Mouse (Mus musculus) heart, adult 2 months (tissue): ENCODE measurements around the gene S100a16. TPM values are rescaled to one million over a fixed set of nuclear protein-coding genes. Genes with fewer than 3 reads are reported as not detected.

Source experiments
- DNase-seq, 2 experiments: peaks; one replicate each; pipeline ENCODE4 v3.0.0; 2021
- H3K27ac ChIP-seq: fragments of 200-600 bp; 2 replicates; pipeline ENCODE4 v1.8.1; 2022
- H3K27me3 ChIP-seq: fragments of 200-500 bp; 2 replicates; pipeline ENCODE4 v1.6.1; 2012; ENCODE audit warnings: mild to moderate bottlenecking, low read length, inconsistent platforms, mixed read lengths; ENCODE audit not compliant: control insufficient read depth, insufficient read depth
- H3K36me3 ChIP-seq: fragments of 200-500 bp; 2 replicates; pipeline ENCODE4 v1.6.1; 2012; ENCODE audit warnings: low read length, inconsistent platforms; ENCODE audit not compliant: control insufficient read depth, insufficient read depth
- H3K4me1 ChIP-seq: fragments of 200-500 bp; 2 replicates; pipeline ENCODE4 v1.6.1; 2011; ENCODE audit warnings: low read length; ENCODE audit not compliant: control insufficient read depth, insufficient read depth
- H3K4me3 ChIP-seq: fragments of 200-600 bp; 2 replicates; pipeline ENCODE4 v1.8.1; 2022
- H3K79me2 ChIP-seq: fragments of 200-500 bp; replicated peaks from 2 replicates; pipeline ENCODE4 v1.6.1; 2012; ENCODE audit warnings: mild to moderate bottlenecking, inconsistent platforms, low read length, moderate library complexity, mixed read lengths; ENCODE audit not compliant: control insufficient read depth, insufficient read depth
- H3K9ac ChIP-seq: fragments of 200-500 bp; 2 replicates; pipeline ENCODE4 v1.6.1; 2012; ENCODE audit warnings: low read depth, mild to moderate bottlenecking, control low read depth, inconsistent platforms, low read length, mixed read lengths
- CTCF ChIP-seq: fragments of 200-600 bp; IDR thresholded peaks from 2 replicates; pipeline ENCODE4 v1.8.1; 2022; ENCODE audit warnings: antibody characterized with exemption, mild to moderate bottlenecking, moderate library complexity
- EP300 ChIP-seq: fragments of 200-500 bp; IDR thresholded peaks from 2 replicates; pipeline ENCODE4 v1.6.1; 2011; ENCODE audit warnings: low read depth, low read length, control low read depth; ENCODE audit not compliant: insufficient read depth
- POLR2A ChIP-seq: fragments of 200-500 bp; IDR thresholded peaks from 2 replicates; pipeline ENCODE4 v1.6.1; 2011; ENCODE audit warnings: mild to moderate bottlenecking, low read depth, low read length, control low read depth; ENCODE audit not compliant: insufficient read depth
- WGBS: fragments of 180-500 bp; shearing (Covaris S2); methylation state at CpG from one replicate; pipeline ENCODE4 v1.1.7; 2018; 5-methylcytosine and 5-hydroxymethylcytosine counted together
- intact Hi-C: fragments of 180-260 bp; cut with DNase I; formaldehyde crosslinking; loops from one replicate; pipeline ENCODE4 v1.15.1; 2025
- polyA plus RNA-seq: library from polyadenylated mRNA; depleted of rRNA; stranded (reverse); fragments of >200 nt; gene quantifications from 2 replicates; pipeline ENCODE4 v1.2.3, GENCODE M21; 2012
- total RNA-seq, 2 experiments: library from RNA; stranded (reverse); gene quantifications; 2 replicates each; pipeline ENCODE4 v1.2.3; 2021

The S100a16 gene
- total and polyA plus RNA-seq, 3 experiments = 65.5 to 75.2 (median 69.6) TPM

DNA sequence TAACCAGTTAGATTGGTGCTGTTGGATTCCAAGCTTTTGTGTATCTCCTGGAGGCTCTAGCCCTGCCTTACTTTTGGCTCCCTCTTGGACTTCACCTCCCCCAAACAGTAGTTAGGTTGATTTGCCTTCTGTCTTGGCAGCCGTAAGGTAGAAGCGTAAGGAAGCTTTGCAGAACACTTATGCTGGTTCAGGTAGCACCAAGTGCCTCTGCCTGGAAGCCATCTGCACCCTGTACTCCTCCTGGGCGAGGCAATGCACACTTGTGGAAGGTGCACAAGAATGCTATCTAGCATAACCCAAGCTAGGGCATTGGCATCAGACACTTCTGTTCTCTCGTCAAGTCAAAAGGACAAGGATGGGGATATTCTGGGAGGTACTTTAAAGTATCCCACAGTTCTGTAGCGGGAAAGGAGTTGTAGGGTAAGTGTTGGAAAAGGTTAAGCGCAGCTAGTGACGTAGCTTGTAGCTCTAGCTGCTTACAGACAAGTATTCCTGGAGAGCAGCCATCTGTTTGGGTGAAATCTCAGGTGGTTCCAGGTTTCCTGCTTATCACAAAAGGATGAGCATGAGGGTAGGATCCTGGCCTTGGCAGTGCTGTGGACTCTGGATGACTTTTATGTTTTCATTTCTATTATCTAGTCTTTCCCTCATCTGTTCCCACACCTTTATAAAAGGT lies 41.1 kb upstream of the S100a16 start:
- no peak overlapping the region for H3K9ac ChIP-seq
- intact Hi-C loops = no loop called here
- peaks cover 7% of the 10 kb centered on the region for H3K36me3 ChIP-seq
- no peaks in the 10 kb centered on the region for H3K27me3 ChIP-seq
- no peak overlapping the region for H3K4me3 ChIP-seq
- H3K79me2 ChIP-seq = no peaks in the 10 kb centered on the region
- no peak overlapping the region for H3K27ac ChIP-seq
- no peaks in the 10 kb centered on the region for H3K4me1 ChIP-seq
- WGBS = 83% methylated on average over 7 of the region's 7 CpGs
- TF ChIP-seq POLR2A (peak; percentile 8; the same call in 1 of the 2 replicates), CTCF (no peak)
- DNase-seq = no peak

GRCm38 (mm10) chr3:90497597-90497996 lies 39.5 kb upstream of the S100a16 start:
- no peaks in the 10 kb centered on the region for H3K27me3 ChIP-seq
- H3K9ac ChIP-seq = no peak overlapping the region
- 0 out of 2 replicates have a peak, but pooled peaks cover 1% of the 10 kb centered on the region for H3K79me2 ChIP-seq
- no peak for DNase-seq
- H3K27ac ChIP-seq = no peak overlapping the region
- TF ChIP-seq POLR2A (no peak), EP300 (no peak), CTCF (no peak)
- no peak overlapping the region for H3K4me3 ChIP-seq
- H3K4me1 ChIP-seq = no peaks in the 10 kb centered on the region
- intact Hi-C loops = no loop called here
- H3K36me3 ChIP-seq = peaks cover 18% of the 10 kb centered on the region

GRCm38 (mm10) chr3:90503444-90503843 lies 33.6 kb upstream of the S100a16 start:
- 76% methylated on average over 4 of the region's 4 CpGs for WGBS
- no peak for DNase-seq

GRCm38 (mm10) chr3:90505216-90505615 lies 31.8 kb upstream of the S100a16 start:
- intact Hi-C loops = no loop called here
- WGBS = 91% methylated on average over 5 of the region's 5 CpGs
- TF ChIP-seq CTCF (no peak), POLR2A (no peak)
- H3K9ac ChIP-seq = no peak overlapping the region
- peaks cover 6% of the 10 kb centered on the region for H3K79me2 ChIP-seq
- DNase-seq = no peak
- peaks cover 57% of the 10 kb centered on the region for H3K36me3 ChIP-seq
- H3K4me3 ChIP-seq = no peak overlapping the region
- H3K27me3 ChIP-seq = no peaks in the 10 kb centered on the region
- peaks cover 1% of the 10 kb centered on the region for H3K4me1 ChIP-seq
- no peak overlapping the region for H3K27ac ChIP-seq

More at GRCm38 (mm10) chr3:90503444-90503843, 33.6 kb upstream of the S100a16 start:
- H3K36me3 ChIP-seq = peaks cover 61% of the 10 kb centered on the region
- H3K79me2 ChIP-seq = peaks cover 6% of the 10 kb centered on the region
- no peaks in the 10 kb centered on the region for H3K27me3 ChIP-seq
- TF ChIP-seq CTCF = no peak
- TF ChIP-seq POLR2A = no peak
- TF ChIP-seq EP300 = no peak
- peaks cover 1% of the 10 kb centered on the region for H3K4me1 ChIP-seq
- intact Hi-C loops = no loop called here
- no peak overlapping the region for H3K27ac ChIP-seq
- H3K9ac ChIP-seq = no peak overlapping the region
- no peak overlapping the region for H3K4me3 ChIP-seq

DNA sequence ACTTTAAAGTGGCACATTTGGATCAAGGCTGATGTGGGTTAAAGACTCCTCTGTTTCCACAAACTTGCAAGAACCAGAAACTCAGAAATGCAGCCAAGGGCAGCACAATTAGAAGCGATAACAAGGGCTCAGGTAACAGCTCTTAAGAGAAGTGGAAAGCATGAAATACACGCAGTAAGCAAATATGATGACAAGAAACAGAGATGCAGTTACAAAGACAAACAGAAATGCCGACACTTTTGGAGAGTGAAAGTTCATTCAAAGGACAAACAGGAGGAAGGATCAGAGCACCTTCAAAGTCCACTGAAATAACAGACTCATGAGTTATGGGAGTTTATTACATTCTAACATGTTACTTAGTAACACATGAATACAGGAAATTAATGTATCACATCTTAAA lies 30.7 kb upstream of the S100a16 start:
- no peaks in the 10 kb centered on the region for H3K27me3 ChIP-seq
- peaks cover 6% of the 10 kb centered on the region for H3K79me2 ChIP-seq
- no peak overlapping the region for H3K27ac ChIP-seq
- intact Hi-C loops = no loop called here
- 65% methylated on average over 3 of the region's 3 CpGs for WGBS
- H3K4me3 ChIP-seq = no peak overlapping the region
- TF ChIP-seq POLR2A (no peak), EP300 (no peak), CTCF (no peak)
- no peak for DNase-seq
- H3K4me1 ChIP-seq = peaks cover 1% of the 10 kb centered on the region
- no peak overlapping the region for H3K9ac ChIP-seq
- peaks cover 53% of the 10 kb centered on the region for H3K36me3 ChIP-seq

DNA sequence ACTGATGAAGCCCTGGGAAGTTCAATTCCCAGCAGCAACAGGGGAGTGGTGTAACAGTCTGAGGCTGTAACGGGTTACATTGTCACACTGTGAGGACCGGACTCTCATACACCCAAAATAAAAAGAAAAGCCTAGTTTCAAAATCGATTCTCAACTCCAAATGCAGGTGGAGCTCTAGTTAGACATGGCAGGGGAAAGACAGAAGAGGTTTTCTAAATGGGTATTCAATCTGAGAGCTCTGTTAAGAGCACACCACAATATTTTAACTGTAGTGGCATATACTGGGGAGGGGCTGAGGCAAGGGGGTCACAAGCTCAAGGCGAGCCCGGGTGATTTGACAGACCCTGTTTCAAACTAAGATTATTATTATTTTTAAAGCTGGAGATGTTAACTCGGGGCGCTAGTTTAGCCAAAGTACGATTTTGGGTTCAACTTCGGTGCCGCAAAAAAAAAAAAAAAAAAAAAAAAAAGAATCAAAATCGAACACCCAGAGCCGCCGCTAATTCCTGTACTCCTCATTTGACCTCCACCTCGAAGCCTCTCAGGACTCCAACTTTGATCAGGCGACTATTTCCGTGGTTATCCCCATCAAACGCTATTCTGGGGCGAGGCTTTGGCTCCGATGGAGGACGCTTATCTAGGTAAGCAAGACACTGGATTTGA lies 28.6 kb upstream of the S100a16 start:
- H3K9ac ChIP-seq = peak overlapping the region; percentile 91
- peaks cover 40% of the 10 kb centered on the region for H3K36me3 ChIP-seq
- no peak for TF ChIP-seq EP300
- intact Hi-C loops = loop anchor here (2.0 kb wide), 2 partner anchors 18 to 32 kb away; partner anchors contain the start of genes Ilf2 and Snapin
- H3K27ac ChIP-seq = peak overlapping the region; percentile 91
- under 1% methylated on average over 20 of the region's 20 CpGs for WGBS
- H3K27me3 ChIP-seq = no peaks in the 10 kb centered on the region
- H3K4me3 ChIP-seq = peak overlapping the region; percentile 88
- DNase-seq = no peak
- peaks cover 3% of the 10 kb centered on the region for H3K4me1 ChIP-seq
- H3K79me2 ChIP-seq = peaks cover 3% of the 10 kb centered on the region; the same call in 1 of the 2 replicates
